Mouse (Mus musculus) hindbrain, embryonic 10.5 days (tissue): Measurements from ENCODE around the gene Dnah8. TPM values are rescaled to one million over a fixed set of nuclear protein-coding genes. Genes with fewer than 3 reads are reported as not detected.

ENCODE experiments used
- DNase-seq: peaks from one replicate; pipeline ENCODE4 v3.0.0-alpha.2; 2017; ENCODE audit warnings: low spot score
- H3K27ac ChIP-seq: fragments of 300-500 bp; sonication (generic); 2 replicates; pipeline ENCODE4 v1.5.1; 2016; ENCODE audit warnings: mild to moderate bottlenecking, moderate library complexity
- H3K27me3 ChIP-seq: fragments of 300-500 bp; sonication (generic); 2 replicates; pipeline ENCODE4 v1.6.1; 2016; ENCODE audit warnings: mild to moderate bottlenecking; ENCODE audit not compliant: poor library complexity, insufficient read depth, severe bottlenecking
- H3K36me3 ChIP-seq: fragments of 300-500 bp; sonication (generic); 2 replicates; pipeline ENCODE4 v1.6.1; 2016; ENCODE audit warnings: mild to moderate bottlenecking, moderate library complexity
- H3K4me1 ChIP-seq: fragments of 300-500 bp; sonication (generic); replicated peaks from 2 replicates; pipeline ENCODE4 v1.6.1; 2016; ENCODE audit warnings: mild to moderate bottlenecking
- H3K4me3 ChIP-seq: fragments of 300-500 bp; sonication (generic); 2 replicates; pipeline ENCODE4 v1.5.1; 2016; ENCODE audit warnings: mild to moderate bottlenecking, moderate library complexity
- H3K9me3 ChIP-seq: fragments of 300-500 bp; sonication (generic); 2 replicates; pipeline ENCODE4 v1.6.1; 2016; ENCODE audit warnings: mild to moderate bottlenecking, moderate library complexity
- WGBS: fragments of 180-500 bp; shearing (Covaris S2); methylation state at CpG from one replicate; pipeline ENCODE4 v1.1.7; 2016; 5-methylcytosine and 5-hydroxymethylcytosine counted together
- polyA plus RNA-seq: library from polyadenylated mRNA; unstranded; fragments of >200 nt; fragmentation: Nextera tagmentation; extraction: Ambion mirVana; gene quantifications from 2 replicates; pipeline ENCODE4 v1.2.1, GENCODE M21; 2016

Dnah8 gene
- polyA plus RNA-seq, 1 experiment from 2014 or later = 1.0 TPM

DNA sequence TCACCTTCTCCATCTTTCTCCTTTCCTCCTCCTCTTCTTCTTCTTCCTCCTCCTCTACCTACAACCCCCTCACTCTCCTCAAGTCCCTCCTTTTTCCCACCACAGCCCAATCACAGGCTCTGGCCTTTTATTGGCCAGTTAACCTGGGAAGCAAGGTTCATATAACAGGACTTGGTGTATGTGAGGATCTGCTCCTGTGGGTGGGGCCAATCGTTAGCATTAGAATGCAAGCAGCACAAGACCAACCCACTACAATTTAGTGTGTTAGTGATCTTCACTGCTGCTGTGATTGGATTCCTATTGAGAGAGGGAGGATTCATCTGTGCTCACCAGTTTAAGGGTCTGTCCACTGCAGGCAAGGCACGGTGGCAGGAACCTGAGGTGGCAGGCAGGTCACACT is 14.8 kb downstream of the Dnah8 start:
- no peaks in the 10 kb centered on the region for H3K36me3 ChIP-seq
- WGBS = 65% methylated on average over 2 of the region's 2 CpGs
- no peaks in the 10 kb centered on the region for H3K27me3 ChIP-seq

DNA sequence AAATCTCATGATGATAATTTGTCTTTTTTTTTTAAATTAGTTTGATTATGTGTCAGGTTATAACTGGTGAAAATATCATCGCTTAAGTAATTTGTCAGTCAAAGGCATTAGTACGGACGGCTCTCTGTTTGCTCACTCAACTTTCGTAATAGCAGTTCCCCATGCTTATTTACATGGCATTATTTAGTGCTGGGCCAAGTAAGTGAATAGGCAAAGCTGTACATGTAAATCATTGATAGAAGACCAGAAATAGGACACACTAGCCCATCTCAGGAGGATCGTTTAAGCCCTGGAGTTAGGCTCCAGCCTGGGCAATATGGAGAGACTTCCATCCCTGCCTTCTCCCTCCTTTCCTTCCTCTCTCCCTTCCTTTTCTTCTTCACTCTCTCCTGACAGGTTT is 16.7 kb downstream of the Dnah8 start:
- WGBS = 97% methylated on average over 5 of the region's 5 CpGs
- Histone ChIP-seq H3K9me3 (no peaks in the 10 kb centered on the region), H3K36me3 (no peaks in the 10 kb centered on the region), H3K4me3 (no peak overlapping the region), H3K27me3 (no peaks in the 10 kb centered on the region), H3K4me1 (peaks cover 12% of the 10 kb centered on the region), H3K27ac (no peak overlapping the region)
- DNase-seq = no peak

More for the DNA sequence above, 14.8 kb downstream of the Dnah8 start:
- no peaks in the 10 kb centered on the region for H3K9me3 ChIP-seq
- DNase-seq = no peak
- H3K4me1 ChIP-seq = peaks cover 17% of the 10 kb centered on the region
- no peak overlapping the region for H3K4me3 ChIP-seq
- H3K27ac ChIP-seq = no peak overlapping the region

- Histone ChIP-seq H3K4me3 (no peak overlapping the region), H3K36me3 (no peaks in the 10 kb centered on the region), H3K27me3 (no peaks in the 10 kb centered on the region), H3K4me1 (no peaks in the 10 kb centered on the region), H3K27ac (no peak overlapping the region), H3K9me3 (peaks cover 15% of the 10 kb centered on the region; the same call in 1 of the 2 replicates)
- 95% methylated on average over 3 of the region's 3 CpGs for WGBS
- DNase-seq = no peak
Observed at GRCm38 (mm10) chr17:30648770-30649169, 24.6 kb downstream of the Dnah8 start.

- peaks cover under 1% of the 10 kb centered on the region; the same call in 1 of the 2 replicates for H3K4me1 ChIP-seq
- no peak overlapping the region for H3K27ac ChIP-seq
- 93% methylated on average over 6 of the region's 6 CpGs for WGBS
- peaks cover 15% of the 10 kb centered on the region; the same call in 1 of the 2 replicates for H3K9me3 ChIP-seq
- no peak overlapping the region for H3K4me3 ChIP-seq
- no peaks in the 10 kb centered on the region for H3K27me3 ChIP-seq
- DNase-seq = no peak
- H3K36me3 ChIP-seq = no peaks in the 10 kb centered on the region
Observed at GRCm38 (mm10) chr17:30653010-30653409, 28.9 kb downstream of the Dnah8 start.

GRCm38 (mm10) chr17:30657530-30658151 is 33.5 kb downstream of the Dnah8 start:
- H3K4me1 ChIP-seq = peaks cover 11% of the 10 kb centered on the region
- H3K4me3 ChIP-seq = peak overlapping the region; percentile 50
- no peaks in the 10 kb centered on the region; the same call in 1 of the 2 replicates for H3K27me3 ChIP-seq
- no peak for DNase-seq
- H3K27ac ChIP-seq = peak overlapping the region; percentile 83
- WGBS = 60% methylated on average over 8 of the region's 8 CpGs
- peaks cover 4% of the 10 kb centered on the region; the same call in 1 of the 2 replicates for H3K9me3 ChIP-seq
- no peaks in the 10 kb centered on the region for H3K36me3 ChIP-seq

- peak; percentile 68 for DNase-seq
- Histone ChIP-seq H3K9me3 (no peaks in the 10 kb centered on the region; the same call in 1 of the 2 replicates), H3K36me3 (no peaks in the 10 kb centered on the region), H3K27me3 (no peaks in the 10 kb centered on the region; the same call in 1 of the 2 replicates), H3K27ac (peak overlapping the region; percentile 83), H3K4me1 (peaks cover 11% of the 10 kb centered on the region), H3K4me3 (peak overlapping the region; percentile 50)
- 16% methylated on average over 13 of the region's 13 CpGs for WGBS
Observed at GRCm38 (mm10) chr17:30658152-30658544, 34.0 kb downstream of the Dnah8 start.

- Histone ChIP-seq H3K9me3 (peaks cover 7% of the 10 kb centered on the region; the same call in 1 of the 2 replicates), H3K4me1 (peaks cover 11% of the 10 kb centered on the region), H3K27ac (no peak overlapping the region), H3K36me3 (no peaks in the 10 kb centered on the region), H3K4me3 (no peak overlapping the region), H3K27me3 (no peaks in the 10 kb centered on the region; the same call in 1 of the 2 replicates)
- no peak for DNase-seq
- 78% methylated on average over 8 of the region's 8 CpGs for WGBS
Observed at GRCm38 (mm10) chr17:30662131-30662530, 38.0 kb downstream of the Dnah8 start.

DNA sequence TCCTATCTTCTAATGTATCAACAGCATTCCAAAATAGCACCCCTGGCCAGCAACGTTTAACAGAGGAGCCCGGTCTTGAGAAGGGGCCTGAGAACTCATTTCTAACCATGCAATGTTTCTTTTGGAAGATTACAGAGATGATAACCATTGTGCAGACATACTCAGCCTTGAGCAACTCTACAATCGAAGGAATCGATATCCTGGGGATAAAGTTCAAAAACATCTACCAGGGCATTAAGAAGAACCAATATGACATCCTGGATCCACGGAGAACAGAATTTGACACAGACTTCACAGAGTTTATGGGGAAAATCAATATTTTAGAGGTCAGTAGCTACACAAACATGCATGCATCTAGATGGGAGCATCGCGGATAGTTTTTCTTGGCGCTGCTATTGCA is 39.0 kb downstream of the Dnah8 start:
- WGBS = 90% methylated on average over 8 of the region's 8 CpGs
- Histone ChIP-seq H3K27me3 (no peaks in the 10 kb centered on the region; the same call in 1 of the 2 replicates), H3K36me3 (no peaks in the 10 kb centered on the region), H3K27ac (no peak overlapping the region), H3K9me3 (peaks cover 7% of the 10 kb centered on the region; the same call in 1 of the 2 replicates), H3K4me1 (peaks cover 9% of the 10 kb centered on the region), H3K4me3 (no peak overlapping the region)
- DNase-seq = no peak

GRCm38 (mm10) chr17:30664856-30665255 is 40.7 kb downstream of the Dnah8 start:
- 79% methylated on average over 5 of the region's 5 CpGs for WGBS
- H3K4me3 ChIP-seq = no peak overlapping the region
- no peaks in the 10 kb centered on the region for H3K36me3 ChIP-seq
- DNase-seq = no peak
- H3K9me3 ChIP-seq = peaks cover 7% of the 10 kb centered on the region; the same call in 1 of the 2 replicates
- no peaks in the 10 kb centered on the region; the same call in 1 of the 2 replicates for H3K27me3 ChIP-seq
- H3K4me1 ChIP-seq = 0 out of 2 replicates have a peak, but pooled peaks cover 5% of the 10 kb centered on the region
- H3K27ac ChIP-seq = no peak overlapping the region

DNA sequence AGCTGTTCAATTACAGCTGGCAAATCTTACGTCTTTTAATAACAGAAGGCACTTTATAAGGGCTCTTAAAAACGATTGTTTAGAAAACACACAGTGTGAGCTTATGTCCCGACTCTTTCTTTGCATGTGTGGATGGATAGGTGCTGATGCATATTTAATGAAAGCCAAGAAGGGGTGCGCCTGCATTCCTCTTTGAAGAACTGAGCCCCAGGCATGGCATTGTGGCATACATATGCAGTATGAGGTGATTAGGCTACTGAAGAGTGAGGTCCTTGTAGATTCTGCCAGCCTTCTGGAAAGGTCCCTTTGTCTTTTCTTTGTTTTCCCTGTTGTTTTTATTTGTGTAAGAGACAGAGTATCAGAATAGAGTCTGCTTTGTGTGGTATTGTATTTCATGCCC is 48.4 kb downstream of the Dnah8 start:
- Histone ChIP-seq H3K9me3 (no peaks in the 10 kb centered on the region), H3K27ac (no peak overlapping the region), H3K4me1 (no peaks in the 10 kb centered on the region), H3K27me3 (no peaks in the 10 kb centered on the region), H3K36me3 (no peaks in the 10 kb centered on the region), H3K4me3 (no peak overlapping the region)
- WGBS = 75% methylated on average over 4 of the region's 4 CpGs
- DNase-seq = no peak

DNA sequence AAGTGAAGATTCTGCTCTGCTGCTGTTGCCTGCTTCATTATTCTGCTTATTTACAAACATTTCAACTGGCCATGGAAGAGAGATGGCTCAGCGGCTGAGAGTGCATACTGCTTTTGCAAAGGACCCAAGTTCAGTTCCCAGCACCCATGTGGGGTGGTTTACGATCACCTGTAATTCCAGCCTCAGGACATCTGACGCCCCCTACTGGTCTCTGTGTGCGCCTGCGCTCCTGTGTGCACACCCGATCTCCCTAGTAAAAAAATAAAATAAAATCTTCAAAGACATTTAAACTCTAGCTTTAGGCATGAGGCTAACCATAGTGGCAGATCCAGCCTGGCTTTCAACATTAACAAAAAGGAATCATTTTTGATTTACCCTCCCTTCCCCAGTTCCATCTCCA is 48.9 kb downstream of the Dnah8 start:
- Histone ChIP-seq H3K36me3 (no peaks in the 10 kb centered on the region), H3K4me1 (no peaks in the 10 kb centered on the region), H3K27ac (no peak overlapping the region), H3K27me3 (no peaks in the 10 kb centered on the region), H3K9me3 (no peaks in the 10 kb centered on the region), H3K4me3 (no peak overlapping the region)
- WGBS = 89% methylated on average over 6 of the region's 6 CpGs
- DNase-seq = no peak

DNA sequence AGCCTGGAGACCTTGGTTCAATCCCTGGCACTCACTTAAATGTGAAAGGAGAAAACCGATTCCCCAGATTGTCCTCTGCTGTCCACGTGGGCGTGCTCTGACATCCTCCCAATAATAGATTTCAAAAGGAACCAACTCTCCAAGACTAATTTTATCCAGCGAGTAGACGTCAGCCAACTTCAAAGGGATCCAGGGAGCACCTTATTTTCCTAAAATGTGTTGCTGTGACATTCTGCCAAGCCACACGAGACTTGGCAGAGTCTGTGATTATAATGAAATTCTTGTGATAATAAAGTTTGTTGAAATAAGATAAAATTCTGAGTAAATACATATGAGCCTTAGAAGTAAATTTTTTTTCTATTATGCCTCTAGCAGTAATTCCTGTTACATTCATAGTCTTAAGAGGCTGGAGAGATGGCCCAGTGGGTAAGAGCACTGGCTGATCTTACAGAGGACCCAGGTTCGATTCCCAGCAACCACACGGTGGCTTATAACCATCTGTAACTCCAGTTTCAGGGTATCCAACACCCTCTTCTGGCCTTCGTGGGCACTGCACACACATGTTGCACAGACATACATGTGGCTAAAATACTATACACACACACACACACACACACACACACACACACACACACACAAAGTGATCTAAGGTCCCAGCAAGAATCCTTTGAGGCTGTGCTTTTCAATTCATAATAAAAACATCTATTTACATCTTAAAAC is 51.0 kb downstream of the Dnah8 start:
- no peak for DNase-seq
- no peaks in the 10 kb centered on the region for H3K9me3 ChIP-seq
- H3K4me3 ChIP-seq = no peak overlapping the region
- no peaks in the 10 kb centered on the region for H3K27me3 ChIP-seq
- H3K27ac ChIP-seq = no peak overlapping the region
- H3K36me3 ChIP-seq = no peaks in the 10 kb centered on the region
- 89% methylated on average over 9 of the region's 9 CpGs for WGBS
- no peaks in the 10 kb centered on the region for H3K4me1 ChIP-seq

DNA sequence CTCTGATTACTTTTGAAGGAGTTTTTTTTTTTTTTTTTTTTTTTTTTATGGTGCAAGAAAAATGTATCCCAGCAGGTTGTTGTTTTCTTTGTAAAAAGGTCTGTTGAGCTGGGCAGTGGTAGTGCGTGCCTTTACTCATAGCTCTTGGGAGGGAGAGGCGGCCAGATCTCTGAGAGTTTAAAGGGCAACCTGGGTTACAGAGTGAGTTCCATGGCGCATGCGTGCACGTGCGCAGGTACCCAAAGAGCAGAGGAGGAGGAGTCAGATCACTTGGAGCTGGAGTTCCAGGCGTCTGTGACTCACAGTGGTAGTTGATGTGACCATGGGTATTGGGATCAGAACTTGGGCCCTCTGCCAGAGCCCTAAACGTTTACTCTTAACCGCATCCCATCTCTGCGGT is 54.4 kb downstream of the Dnah8 start:
- Histone ChIP-seq H3K4me3 (no peak overlapping the region), H3K36me3 (no peaks in the 10 kb centered on the region), H3K9me3 (no peaks in the 10 kb centered on the region), H3K4me1 (no peaks in the 10 kb centered on the region), H3K27ac (no peak overlapping the region), H3K27me3 (no peaks in the 10 kb centered on the region)
- 92% methylated on average over 10 of the region's 10 CpGs for WGBS
- DNase-seq = no peak
